Comparison of ENCODE assay signal across 8 mouse cellular contexts in genomic region chr11:69414421-69415326, GRCm38 (mm10). TPM values are rescaled to one million over a fixed set of nuclear protein-coding genes. Genes with fewer than 3 reads are reported as not detected.
DNase-seq lines count a peak whose midpoint lies in the region; ATAC-seq and TF ChIP-seq lines count a peak whose summit lies in the region.

No protein-coding gene starts in this region.

- H3K27me3 ChIP-seq in erythroblast, embryonic 14.5 days (ENCODE audit: control insufficient read depth), result peaks cover 40% of the 10 kb centered on the region
- H3K27me3 ChIP-seq in hindbrain, postnatal 0 days (ENCODE audit: insufficient read depth, low read length), result no peaks in the 10 kb centered on the region
- no peaks in the 10 kb centered on the region for H3K27me3 ChIP-seq in midbrain, embryonic 14.5 days (ENCODE audit: control insufficient read depth, insufficient read depth, low read length)

- DNase-seq in 3T3-L1 (ENCODE audit: low read depth, low spot score), result peak; percentile 79
- peak; percentile 61 for DNase-seq in embryo, embryonic 10.5 days (ENCODE audit: low spot score)
- no peak for DNase-seq in hindbrain, postnatal 0 days (ENCODE audit: low spot score)
- no peak for DNase-seq in midbrain, embryonic 14.5 days
- no peak for DNase-seq in urinary bladder, postnatal 25 days (ENCODE audit: low spot score)
- no peak for DNase-seq in gastrocnemius, postnatal 14 days

- H3K4me1 ChIP-seq in erythroblast, embryonic 14.5 days (ENCODE audit: control insufficient read depth), result peaks cover 84% of the 10 kb centered on the region
- peaks cover 39% of the 10 kb centered on the region for H3K4me1 ChIP-seq in hindbrain, postnatal 0 days (ENCODE audit: insufficient read depth, low read length)
- peaks cover 59% of the 10 kb centered on the region for H3K4me1 ChIP-seq in midbrain, embryonic 14.5 days (ENCODE audit: control insufficient read depth, insufficient read depth, low read length)

- no peaks in the 10 kb centered on the region for H3K9me3 ChIP-seq in erythroblast, embryonic 14.5 days (ENCODE audit: control insufficient read depth, low read length)
- H3K9me3 ChIP-seq in hindbrain, postnatal 0 days (ENCODE audit: low read length), result no peaks in the 10 kb centered on the region
- H3K9me3 ChIP-seq in midbrain, embryonic 14.5 days (ENCODE audit: control insufficient read depth, low read length), result no peaks in the 10 kb centered on the region

- TF ChIP-seq CTCF in hindbrain, postnatal 0 days (IDR thresholded peaks at IDR 0.05; ENCODE audit: low read depth), result no peak

- peak overlapping the region; percentile 3 for H3K4me3 ChIP-seq in erythroblast, embryonic 14.5 days (replicated peaks)
- H3K4me3 ChIP-seq in hindbrain, postnatal 0 days (ENCODE audit: low read length), result peak overlapping the region; percentile 67
- peak overlapping the region; percentile 62 for H3K4me3 ChIP-seq in midbrain, embryonic 14.5 days (replicated peaks; ENCODE audit: low read depth, low read length)

- 14% methylated on average over 4 of the region's 4 CpGs for WGBS in hindbrain, postnatal 0 days
- 12% methylated on average over 4 of the region's 4 CpGs for WGBS in midbrain, embryonic 14.5 days

- no peaks in the 10 kb centered on the region; the same call in 1 of the 2 replicates for H3K36me3 ChIP-seq in erythroblast, embryonic 14.5 days (ENCODE audit: control insufficient read depth)
- H3K36me3 ChIP-seq in hindbrain, postnatal 0 days (ENCODE audit: insufficient read depth, low read length), result no peaks in the 10 kb centered on the region
- H3K36me3 ChIP-seq in midbrain, embryonic 14.5 days (ENCODE audit: control insufficient read depth, insufficient read depth, low read length), result peaks cover 16% of the 10 kb centered on the region

- peak overlapping the region; percentile 98 for H3K4me2 ChIP-seq in hindbrain, postnatal 0 days (ENCODE audit: low read depth, low read length)
- H3K4me2 ChIP-seq in midbrain, embryonic 14.5 days (ENCODE audit: low read length), result peak overlapping the region; percentile 99

- H3K27ac ChIP-seq in hindbrain, postnatal 0 days, result peak overlapping the region; percentile 99
- H3K27ac ChIP-seq in midbrain, embryonic 14.5 days (replicated peaks; ENCODE audit: low read depth, low read length), result peak overlapping the region; percentile 100

- ATAC-seq in erythroblast, adult 5-6 weeks (replicated peaks; ENCODE audit: low FRiP score, poor library complexity, severe bottlenecking), result no peak
- ATAC-seq in hindbrain, postnatal 0 days, result no peak
- ATAC-seq in midbrain, embryonic 14.5 days (ENCODE audit: low FRiP score, low TSS enrichment), result no peak

- H3K9ac ChIP-seq in hindbrain, postnatal 0 days (replicated peaks; ENCODE audit: low read length), result peak overlapping the region; percentile 88
- peak overlapping the region; percentile 92 for H3K9ac ChIP-seq in midbrain, embryonic 14.5 days (replicated peaks; ENCODE audit: low read length)

- intact Hi-C loops in gastrocnemius, postnatal 14 days (cut with DNase I; ENCODE audit: low total_unique reads), result no loop called here

RNA-seq across cellular contexts. Expression of gene Kdm6b, which starts 1.2 kb away (rescaled TPM):
- 0.51 and 0.65 TPM in 2 replicates for polyA plus RNA-seq in erythroblast, embryonic 14.5 days (2012)
- 5.8 and 8.2 TPM in 2 replicates for total RNA-seq in erythroblast, adult 5-6 weeks (2015; ENCODE audit: low replicate concordance)
- 0.84 and 1.5 TPM in 2 replicates for total RNA-seq in erythroblast, adult 5-6 weeks (2017; ENCODE audit: low replicate concordance)
- total RNA-seq in hindbrain, postnatal 0 days (2014; rRNA removed), result 8.0 and 10.5 TPM in 2 replicates
- polyA plus RNA-seq in hindbrain, postnatal 0 days (2015; fragmentation: Nextera tagmentation; extraction: Ambion mirVana), result 20.5 and 22.3 TPM in 2 replicates
- polyA plus RNA-seq in midbrain, embryonic 14.5 days (2014; fragmentation: Nextera tagmentation; extraction: Ambion mirVana), result 41.1 and 41.2 TPM in 2 replicates
- 10 to 100 TPM; 30.3 to 31.4 TPM for total RNA-seq in gastrocnemius, postnatal 14 days (2021)

RNA-seq across cellular contexts. Expression of gene Tmem88, which starts 16.6 kb away (rescaled TPM):
- 0.08 TPM in 1 of 2 replicates, not detected in the other for polyA plus RNA-seq in erythroblast, embryonic 14.5 days (2012)
- not detected in 2 replicates for total RNA-seq in erythroblast, adult 5-6 weeks (2015; ENCODE audit: low replicate concordance)
- not detected in 2 replicates for total RNA-seq in erythroblast, adult 5-6 weeks (2017; ENCODE audit: low replicate concordance)
- total RNA-seq in hindbrain, postnatal 0 days (2014; rRNA removed), result 3.8 and 4.3 TPM in 2 replicates
- 8.7 and 9.5 TPM in 2 replicates for polyA plus RNA-seq in hindbrain, postnatal 0 days (2015; fragmentation: Nextera tagmentation; extraction: Ambion mirVana)
- polyA plus RNA-seq in midbrain, embryonic 14.5 days (2014; fragmentation: Nextera tagmentation; extraction: Ambion mirVana), result 2.6 and 4.9 TPM in 2 replicates
- total RNA-seq in gastrocnemius, postnatal 14 days (2021), result 10 to 100 TPM; 12.8 to 15.2 TPM

RNA-seq across cellular contexts. Expression of gene Cyb5d1, which starts 19.2 kb away (rescaled TPM):
- polyA plus RNA-seq in erythroblast, embryonic 14.5 days (2012), result 0.12 and 0.40 TPM in 2 replicates
- 12.5 and 16.1 TPM in 2 replicates for total RNA-seq in erythroblast, adult 5-6 weeks (2015; ENCODE audit: low replicate concordance)
- 23.5 and 31.4 TPM in 2 replicates for total RNA-seq in erythroblast, adult 5-6 weeks (2017; ENCODE audit: low replicate concordance)
- 21.8 and 26.9 TPM in 2 replicates for total RNA-seq in hindbrain, postnatal 0 days (2014; rRNA removed)
- 18.5 and 22.2 TPM in 2 replicates for polyA plus RNA-seq in hindbrain, postnatal 0 days (2015; fragmentation: Nextera tagmentation; extraction: Ambion mirVana)
- polyA plus RNA-seq in midbrain, embryonic 14.5 days (2014; fragmentation: Nextera tagmentation; extraction: Ambion mirVana), result 17.0 and 24.8 TPM in 2 replicates
- total RNA-seq in gastrocnemius, postnatal 14 days (2021), result 10 to 100 TPM; 19.0 to 20.7 TPM

RNA-seq across cellular contexts. Expression of gene Naa38, which starts 19.4 kb away (rescaled TPM):
- 17.5 and 24.2 TPM in 2 replicates for polyA plus RNA-seq in erythroblast, embryonic 14.5 days (2012)
- 25.6 and 30.3 TPM in 2 replicates for total RNA-seq in erythroblast, adult 5-6 weeks (2015; ENCODE audit: low replicate concordance)
- 18.5 and 25.2 TPM in 2 replicates for total RNA-seq in erythroblast, adult 5-6 weeks (2017; ENCODE audit: low replicate concordance)
- 77.1 and 99.0 TPM in 2 replicates for total RNA-seq in hindbrain, postnatal 0 days (2014; rRNA removed)
- 162 and 163 TPM in 2 replicates for polyA plus RNA-seq in hindbrain, postnatal 0 days (2015; fragmentation: Nextera tagmentation; extraction: Ambion mirVana)
- 97.6 and 123 TPM in 2 replicates for polyA plus RNA-seq in midbrain, embryonic 14.5 days (2014; fragmentation: Nextera tagmentation; extraction: Ambion mirVana)
- 10 to 100 TPM; 79.5 to 87.9 TPM for total RNA-seq in gastrocnemius, postnatal 14 days (2021)

RNA-seq across cellular contexts. Expression of gene Chd3, which starts 45.5 kb away (rescaled TPM):
- polyA plus RNA-seq in erythroblast, embryonic 14.5 days (2012), result 1.1 and 1.8 TPM in 2 replicates
- 7.9 and 9.8 TPM in 2 replicates for total RNA-seq in erythroblast, adult 5-6 weeks (2015; ENCODE audit: low replicate concordance)
- total RNA-seq in erythroblast, adult 5-6 weeks (2017; ENCODE audit: low replicate concordance), result 16.8 and 18.5 TPM in 2 replicates
- 252 and 255 TPM in 2 replicates for total RNA-seq in hindbrain, postnatal 0 days (2014; rRNA removed)
- polyA plus RNA-seq in hindbrain, postnatal 0 days (2015; fragmentation: Nextera tagmentation; extraction: Ambion mirVana), result 46.6 and 49.7 TPM in 2 replicates
- polyA plus RNA-seq in midbrain, embryonic 14.5 days (2014; fragmentation: Nextera tagmentation; extraction: Ambion mirVana), result 77.5 and 80.8 TPM in 2 replicates
- total RNA-seq in gastrocnemius, postnatal 14 days (2021), result 10 to 100 TPM; 25.5 to 28.7 TPM

Comparison
In these comparisons a context has a peak if more than half of its experiments do, and no peak if none do; other contexts are left out.
1. H3K4me3 ChIP-seq: peak in every context shown above with its lines; median percentile 67 in hindbrain, postnatal 0 days; 62 in midbrain, embryonic 14.5 days; 3 in erythroblast, embryonic 14.5 days.
2. DNase-seq: peak in 3T3-L1 (single experiment) and embryo, embryonic 10.5 days (single experiment); none in hindbrain, postnatal 0 days (single experiment), midbrain, embryonic 14.5 days (single experiment), urinary bladder, postnatal 25 days (single experiment) and gastrocnemius, postnatal 14 days (single experiment).